25 mouse cellular contexts compared by ENCODE assay signal in the genomic region with DNA sequence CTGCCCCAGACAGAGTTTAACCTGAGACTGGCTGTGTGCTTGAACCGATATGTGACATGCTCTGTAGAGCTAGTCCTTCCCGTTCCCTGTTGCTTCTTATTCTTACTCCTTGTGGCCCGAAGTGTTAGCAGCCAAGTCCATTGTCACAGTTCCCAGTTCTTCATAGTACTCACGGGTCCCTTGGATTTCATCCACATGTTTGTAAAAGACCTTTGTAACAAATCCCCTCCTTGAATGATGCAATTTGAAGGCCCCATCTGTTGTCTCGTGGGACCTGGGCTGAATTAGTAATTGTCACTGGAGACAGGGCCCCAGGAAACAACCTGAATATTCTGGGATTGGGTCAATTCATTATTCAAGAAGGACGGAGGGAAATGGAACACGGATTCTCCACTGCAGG. TPM values are rescaled to one million over a fixed set of nuclear protein-coding genes. Genes with fewer than 3 reads are reported as not detected.
DNase-seq lines count a peak whose midpoint lies in the region; ATAC-seq and TF ChIP-seq lines count a peak whose summit lies in the region.
"Had no signal": no experiment of that assay in that cellular context is flagged by ENCODE, and none has a peak within 500 bp of the region (broad histone marks: within the 10 kb centered on the region; RNA-seq: fewer than 3 reads in every experiment).

No protein-coding gene starts in this region.

- H3K9ac ChIP-seq in midbrain, embryonic 14.5 days (replicated peaks; ENCODE audit: low read length): no peak overlapping the region
- H3K9ac ChIP-seq in midbrain, embryonic 16.5 days (ENCODE audit: low read depth, low read length): no peak overlapping the region
- H3K9ac ChIP-seq: embryonic facial prominence, embryonic 12.5 days; forebrain, embryonic 12.5 days; forebrain, postnatal 0 days; heart, embryonic 12.5 days; hindbrain, embryonic 15.5 days had no signal

- H3K27ac ChIP-seq in gastrocnemius, adult 2 months: no peak overlapping the region
- H3K27ac ChIP-seq in midbrain, embryonic 14.5 days (replicated peaks; ENCODE audit: low read depth, low read length): no peak overlapping the region
- no peak overlapping the region for H3K27ac ChIP-seq in midbrain, embryonic 16.5 days (ENCODE audit: low read length)
- H3K27ac ChIP-seq: embryonic facial prominence, embryonic 12.5 days; forebrain, embryonic 12.5 days; hindbrain, embryonic 10.5 days; hindbrain, embryonic 15.5 days had no signal

- no peak for ATAC-seq in midbrain, embryonic 14.5 days (ENCODE audit: low FRiP score, low TSS enrichment)
- ATAC-seq in midbrain, embryonic 16.5 days: no peak
- ATAC-seq: activated CD4-positive, CD25-positive, alpha-beta regulatory T cell, adult 4 months; inflammation-experienced regulatory T-cells, adult 6 months; Patski had no signal

- no peaks in the 10 kb centered on the region for H3K9me3 ChIP-seq in midbrain, embryonic 14.5 days (ENCODE audit: control insufficient read depth, low read length)
- H3K9me3 ChIP-seq in midbrain, embryonic 16.5 days (replicated peaks; ENCODE audit: control insufficient read depth, low read length, poor library complexity, severe bottlenecking): no peaks in the 10 kb centered on the region
- H3K9me3 ChIP-seq: embryonic facial prominence, embryonic 12.5 days; heart, embryonic 12.5 days; hindbrain, embryonic 10.5 days; hindbrain, embryonic 15.5 days had no signal

- peak; percentile 9 for DNase-seq in gastrocnemius, adult 18-20 months (ENCODE audit: low spot score)
- no peak for DNase-seq in gastrocnemius, adult 2 months
- DNase-seq in midbrain, embryonic 14.5 days: peak; percentile 27
- DNase-seq in adipocyte (ENCODE audit: low spot score): peak; percentile 3
- DNase-seq in skeletal muscle tissue, adult 2 months (ENCODE audit: low read depth, low spot score): peak; percentile 7
- DNase-seq: adrenal gland, adult 2 months; adrenal gland, postnatal 25 days; cerebellum, adult 2 months; forebrain, postnatal 0 days; gastrocnemius, postnatal 14 days had no signal

- H3K4me2 ChIP-seq in midbrain, embryonic 14.5 days (ENCODE audit: low read length): no peak overlapping the region
- no peak overlapping the region for H3K4me2 ChIP-seq in midbrain, embryonic 16.5 days (ENCODE audit: low read length)
- H3K4me2 ChIP-seq: embryonic facial prominence, embryonic 12.5 days; forebrain, embryonic 12.5 days; heart, embryonic 12.5 days; hindbrain, embryonic 15.5 days had no signal

- no peak for TF ChIP-seq CTCF in gastrocnemius, adult 2 months (IDR thresholded peaks at IDR 0.05)

- no peaks in the 10 kb centered on the region for H3K27me3 ChIP-seq in midbrain, embryonic 14.5 days (ENCODE audit: control insufficient read depth, insufficient read depth, low read length)
- H3K27me3 ChIP-seq in midbrain, embryonic 16.5 days (ENCODE audit: control insufficient read depth, insufficient read depth, low read depth, low read length): no peaks in the 10 kb centered on the region
- H3K27me3 ChIP-seq: CH12.LX; embryonic facial prominence, embryonic 12.5 days; forebrain, embryonic 12.5 days; hindbrain, embryonic 15.5 days had no signal

- H3K36me3 ChIP-seq in midbrain, embryonic 14.5 days (ENCODE audit: control insufficient read depth, insufficient read depth, low read length): no peaks in the 10 kb centered on the region
- H3K36me3 ChIP-seq in midbrain, embryonic 16.5 days (ENCODE audit: control insufficient read depth, insufficient read depth, low read length): no peaks in the 10 kb centered on the region
- H3K36me3 ChIP-seq: embryonic facial prominence, embryonic 12.5 days; forebrain, embryonic 12.5 days; heart, embryonic 12.5 days; hindbrain, embryonic 10.5 days; hindbrain, embryonic 15.5 days had no signal

- intact Hi-C loops in gastrocnemius, adult 2 months (cut with DNase I): no loop called here

- H3K4me3 ChIP-seq in gastrocnemius, adult 2 months: no peak overlapping the region
- H3K4me3 ChIP-seq in midbrain, embryonic 14.5 days (replicated peaks; ENCODE audit: low read depth, low read length): no peak overlapping the region
- no peak overlapping the region for H3K4me3 ChIP-seq in midbrain, embryonic 16.5 days (ENCODE audit: low read depth, low read length)
- H3K4me3 ChIP-seq: embryonic facial prominence, embryonic 12.5 days; forebrain, embryonic 12.5 days; heart, embryonic 12.5 days; hindbrain, embryonic 10.5 days; hindbrain, embryonic 15.5 days had no signal

- 55% methylated on average over 7 of the region's 7 CpGs for WGBS in midbrain, embryonic 14.5 days
- WGBS in midbrain, embryonic 16.5 days: 53% methylated on average over 7 of the region's 7 CpGs

- H3K4me1 ChIP-seq in midbrain, embryonic 14.5 days (ENCODE audit: control insufficient read depth, insufficient read depth, low read length): no peaks in the 10 kb centered on the region
- no peaks in the 10 kb centered on the region for H3K4me1 ChIP-seq in midbrain, embryonic 16.5 days (ENCODE audit: control insufficient read depth, insufficient read depth, low read length)
- H3K4me1 ChIP-seq: embryonic facial prominence, embryonic 12.5 days; heart, embryonic 12.5 days had no signal

RNA-seq across cellular contexts. Expression of a gene that starts 32.5 kb away (rescaled TPM):
- total RNA-seq in gastrocnemius, adult 18-20 months (2021): not detected
- total RNA-seq in gastrocnemius, adult 2 months (2021): not detected
- polyA plus RNA-seq in midbrain, embryonic 14.5 days (2014; fragmentation: Nextera tagmentation; extraction: Ambion mirVana): 97.2 and 120 TPM in 2 replicates
- polyA plus RNA-seq in midbrain, embryonic 16.5 days (2015; fragmentation: Nextera tagmentation; extraction: Ambion mirVana): 290 and 313 TPM in 2 replicates
- total RNA-seq: CH12.LX; granulocyte monocyte progenitor cell, adult 5-6 weeks; heart, adult 8-10 months; heart, postnatal 25 days had no signal
- polyA plus RNA-seq: activated CD4-positive, CD25-positive, alpha-beta regulatory T cell, adult 4 months; adrenal gland, adult 2 months; inflammation-experienced regulatory T-cells, adult 6 months; Patski had no signal

RNA-seq across cellular contexts. Expression of a gene that starts 33.0 kb away (rescaled TPM):
- total RNA-seq in gastrocnemius, adult 18-20 months (2021): not detected
- not detected for total RNA-seq in gastrocnemius, adult 2 months (2021)
- not detected in 2 replicates for polyA plus RNA-seq in midbrain, embryonic 14.5 days (2014; fragmentation: Nextera tagmentation; extraction: Ambion mirVana)
- polyA plus RNA-seq in midbrain, embryonic 16.5 days (2015; fragmentation: Nextera tagmentation; extraction: Ambion mirVana): not detected in 2 replicates
- total RNA-seq: adrenal gland, adult 2 months; adrenal gland, postnatal 25 days; CH12.LX; forebrain, postnatal 0 days; gastrocnemius, postnatal 14 days; granulocyte monocyte progenitor cell, adult 5-6 weeks; heart, adult 8-10 months; heart, postnatal 25 days had no signal
- polyA plus RNA-seq: activated CD4-positive, CD25-positive, alpha-beta regulatory T cell, adult 4 months; adrenal gland, adult 2 months; cerebellum, adult 2 months; cortical plate, adult 2 months; embryonic facial prominence, embryonic 12.5 days; forebrain, embryonic 12.5 days; forebrain, postnatal 0 days; heart, embryonic 12.5 days; heart, embryonic 16.5 days; hindbrain, embryonic 10.5 days; hindbrain, embryonic 15.5 days; inflammation-experienced regulatory T-cells, adult 6 months; Patski had no signal

RNA-seq across cellular contexts. Expression of a gene that starts 34.5 kb away (rescaled TPM):
- total RNA-seq in gastrocnemius, adult 18-20 months (2021): not detected
- total RNA-seq in gastrocnemius, adult 2 months (2021): not detected
- not detected in 2 replicates for polyA plus RNA-seq in midbrain, embryonic 14.5 days (2014; fragmentation: Nextera tagmentation; extraction: Ambion mirVana)
- polyA plus RNA-seq in midbrain, embryonic 16.5 days (2015; fragmentation: Nextera tagmentation; extraction: Ambion mirVana): not detected in 2 replicates
- total RNA-seq: adrenal gland, adult 2 months; adrenal gland, postnatal 25 days; CH12.LX; forebrain, postnatal 0 days; gastrocnemius, postnatal 14 days; granulocyte monocyte progenitor cell, adult 5-6 weeks; heart, adult 8-10 months; heart, postnatal 25 days had no signal
- polyA plus RNA-seq: activated CD4-positive, CD25-positive, alpha-beta regulatory T cell, adult 4 months; adrenal gland, adult 2 months; cerebellum, adult 2 months; cortical plate, adult 2 months; embryonic facial prominence, embryonic 12.5 days; forebrain, embryonic 12.5 days; forebrain, postnatal 0 days; heart, embryonic 12.5 days; heart, embryonic 16.5 days; hindbrain, embryonic 10.5 days; hindbrain, embryonic 15.5 days; inflammation-experienced regulatory T-cells, adult 6 months; Patski had no signal

RNA-seq across cellular contexts. Expression of a gene that starts 56.0 kb away (rescaled TPM):
- total RNA-seq in gastrocnemius, adult 18-20 months (2021): 1 to 10 TPM; 5.1 to 6.5 TPM
- 1 to 10 TPM; 4.9 to 6.8 TPM for total RNA-seq in gastrocnemius, adult 2 months (2021)
- 18.3 and 21.0 TPM in 2 replicates for polyA plus RNA-seq in midbrain, embryonic 14.5 days (2014; fragmentation: Nextera tagmentation; extraction: Ambion mirVana)
- 23.2 and 24.0 TPM in 2 replicates for polyA plus RNA-seq in midbrain, embryonic 16.5 days (2015; fragmentation: Nextera tagmentation; extraction: Ambion mirVana)
